Mouse (Mus musculus) adrenal gland, postnatal 25 days (tissue): ENCODE data around the gene Hap1. TPM values are rescaled to one million over a fixed set of nuclear protein-coding genes. Genes with fewer than 3 reads are reported as not detected.
"Not testable (repeated sequence)": the region's sequence is repeated elsewhere in the genome, so short reads cannot be mapped to it uniquely, and the experiment has no call there.

Experiments
- DNase-seq: peaks from one replicate; pipeline ENCODE4 v3.0.0; 2021; ENCODE audit warnings: mixed read lengths
- total RNA-seq: library from RNA; stranded (reverse); gene quantifications from 2 replicates; pipeline ENCODE4 v1.2.3, GENCODE M21; 2021

Hap1 gene
- total RNA-seq, 1 experiment from 2014 or later, result 68.7 TPM

GRCm38 (mm10) chr11:100355151-100355951 lies 577 bp downstream of the Hap1 start:
- peak; percentile 47 for DNase-seq

- DNase-seq, result no peak
Observed at GRCm38 (mm10) chr11:100352076-100352857, 3.7 kb downstream of the Hap1 start.

- DNase-seq, result no peak
Observed at GRCm38 (mm10) chr11:100344269-100344668, 11.7 kb downstream of the Hap1 start.

- DNase-seq, result no peak
Observed at GRCm38 (mm10) chr11:100335731-100336130, 20.2 kb downstream of the Hap1 start.

GRCm38 (mm10) chr11:100333944-100334457 lies 21.9 kb downstream of the Hap1 start, which contains the start of gene Gast:
Gast (plus strand) TSS chr11:100334407.
- no peak for DNase-seq

- no peak for DNase-seq
Observed at GRCm38 (mm10) chr11:100332766-100333515, 23.0 kb downstream of the Hap1 start.

GRCm38 (mm10) chr11:100330816-100331375 lies 25.0 kb downstream of the Hap1 start:
- not testable (repeated sequence) for DNase-seq

- DNase-seq, result no peak
Observed at GRCm38 (mm10) chr11:100330235-100330634, 25.7 kb downstream of the Hap1 start.

GRCm38 (mm10) chr11:100327761-100328160 lies 28.2 kb downstream of the Hap1 start:
- no peak for DNase-seq

GRCm38 (mm10) chr11:100327316-100327715 lies 28.6 kb downstream of the Hap1 start:
- no peak for DNase-seq

- DNase-seq, result no peak
Observed at GRCm38 (mm10) chr11:100325062-100325629, 30.8 kb downstream of the Hap1 start.

- DNase-seq, result peak; percentile 61
Observed at GRCm38 (mm10) chr11:100323578-100323977, 32.4 kb downstream of the Hap1 start.

GRCm38 (mm10) chr11:100322591-100323258 lies 33.2 kb downstream of the Hap1 start:
- no peak for DNase-seq

GRCm38 (mm10) chr11:100321479-100322305 lies 34.2 kb downstream of the Hap1 start:
- not testable (repeated sequence) for DNase-seq

GRCm38 (mm10) chr11:100320701-100321410 lies 35.1 kb downstream of the Hap1 start:
- not testable (repeated sequence) for DNase-seq

GRCm38 (mm10) chr11:100320172-100320630 lies 35.7 kb downstream of the Hap1 start:
- DNase-seq, result peak; percentile 95

- DNase-seq, result peak; percentile 100
Observed at GRCm38 (mm10) chr11:100319492-100320171, 36.3 kb downstream of the Hap1 start, which contains the start of gene Eif1. Eif1 (plus strand) TSS chr11:100319885.
